Mouse (Mus musculus): ENCODE data around the gene Med27.
A peak's percentile ranks its signal among the peaks of the same experiment; 100 is the strongest.

Med27 gene

DNA sequence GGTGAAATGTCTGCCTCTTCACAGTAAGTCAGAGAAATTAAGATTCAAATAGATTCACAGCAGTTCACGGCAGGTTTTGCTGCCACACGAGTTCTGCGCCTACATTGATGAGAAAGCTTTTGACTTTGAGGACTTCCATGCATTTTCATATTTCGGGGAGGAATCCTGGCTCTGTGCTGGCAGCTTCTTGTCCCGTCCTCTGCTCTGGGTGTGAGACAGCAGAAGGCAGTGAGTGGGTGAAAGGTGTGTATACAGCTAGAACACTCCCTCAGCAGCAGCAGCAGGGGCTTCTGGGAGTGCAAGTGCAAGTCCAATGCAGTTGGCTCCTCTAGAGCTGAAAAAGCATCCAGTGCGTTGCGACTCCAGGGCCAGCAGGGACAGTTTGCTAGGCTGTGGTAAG lies 53.6 kb downstream of the Med27 start:
- no peak for DNase-seq

DNA sequence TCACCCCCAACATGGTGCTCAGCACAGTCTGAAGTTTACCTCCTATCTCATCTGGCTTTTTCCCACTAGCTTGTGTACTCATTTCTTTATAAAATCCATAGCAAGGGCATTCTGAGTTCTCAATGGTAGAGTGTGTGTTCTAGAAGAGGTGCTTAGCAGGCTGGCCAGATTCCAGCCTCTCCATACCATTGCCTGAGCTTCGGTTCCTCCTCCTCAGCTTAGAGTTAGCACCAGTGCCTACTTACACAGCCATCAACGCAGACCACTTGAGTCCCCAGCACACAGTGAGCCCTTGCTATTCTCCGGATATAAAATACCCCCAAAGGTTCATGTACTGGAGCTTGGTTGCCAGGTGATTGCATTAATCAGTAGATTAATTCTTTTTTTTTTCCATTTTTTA lies 54.2 kb downstream of the Med27 start:
- DNase-seq, result no peak

DNA sequence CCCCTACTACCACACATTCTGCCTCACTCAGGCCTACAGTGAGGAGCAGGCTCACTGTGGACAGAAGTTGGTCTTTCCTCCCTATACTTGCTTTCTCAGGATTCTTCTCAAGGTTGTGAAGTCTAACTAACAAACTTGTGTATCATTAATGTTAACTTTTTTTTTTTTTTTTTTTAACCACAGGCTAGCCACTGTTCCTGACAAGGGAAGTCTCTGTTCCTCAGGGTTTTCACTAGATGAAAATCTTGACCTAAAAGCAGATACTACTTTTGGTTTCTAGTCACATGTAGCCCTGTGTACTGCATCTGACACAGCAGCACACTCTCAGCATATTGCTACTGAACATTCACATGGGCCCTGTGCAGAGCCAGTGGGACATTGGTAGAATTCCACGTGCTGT lies 55.2 kb downstream of the Med27 start:
- DNase-seq, result no peak

DNA sequence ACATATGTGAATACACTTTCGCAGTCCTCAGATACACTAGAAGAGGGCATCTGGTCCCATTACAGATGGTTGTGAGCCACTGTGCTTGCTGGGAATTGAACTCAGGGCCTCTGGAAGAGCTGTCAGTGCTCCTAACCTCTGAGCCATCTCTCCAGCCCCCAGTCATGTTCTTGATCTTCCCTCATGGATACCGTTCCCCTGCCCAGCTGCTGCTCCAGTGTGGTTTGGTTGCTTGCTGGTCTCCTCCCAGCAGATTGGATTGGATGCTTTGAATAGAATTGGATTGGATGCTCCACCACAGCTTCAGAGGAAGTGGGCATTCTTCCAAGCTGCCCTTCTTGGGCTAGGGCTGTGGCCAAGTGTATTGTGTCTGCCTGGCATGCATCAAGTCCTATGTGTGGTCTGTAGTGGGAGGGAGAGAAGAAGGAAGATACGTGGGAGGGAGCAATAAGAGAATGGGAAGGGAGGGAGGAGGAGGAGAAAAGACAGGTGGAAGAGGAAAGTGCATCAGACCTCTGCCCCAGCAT lies 56.0 kb downstream of the Med27 start:
- peak; percentile 43 to 54 for DNase-seq

DNA sequence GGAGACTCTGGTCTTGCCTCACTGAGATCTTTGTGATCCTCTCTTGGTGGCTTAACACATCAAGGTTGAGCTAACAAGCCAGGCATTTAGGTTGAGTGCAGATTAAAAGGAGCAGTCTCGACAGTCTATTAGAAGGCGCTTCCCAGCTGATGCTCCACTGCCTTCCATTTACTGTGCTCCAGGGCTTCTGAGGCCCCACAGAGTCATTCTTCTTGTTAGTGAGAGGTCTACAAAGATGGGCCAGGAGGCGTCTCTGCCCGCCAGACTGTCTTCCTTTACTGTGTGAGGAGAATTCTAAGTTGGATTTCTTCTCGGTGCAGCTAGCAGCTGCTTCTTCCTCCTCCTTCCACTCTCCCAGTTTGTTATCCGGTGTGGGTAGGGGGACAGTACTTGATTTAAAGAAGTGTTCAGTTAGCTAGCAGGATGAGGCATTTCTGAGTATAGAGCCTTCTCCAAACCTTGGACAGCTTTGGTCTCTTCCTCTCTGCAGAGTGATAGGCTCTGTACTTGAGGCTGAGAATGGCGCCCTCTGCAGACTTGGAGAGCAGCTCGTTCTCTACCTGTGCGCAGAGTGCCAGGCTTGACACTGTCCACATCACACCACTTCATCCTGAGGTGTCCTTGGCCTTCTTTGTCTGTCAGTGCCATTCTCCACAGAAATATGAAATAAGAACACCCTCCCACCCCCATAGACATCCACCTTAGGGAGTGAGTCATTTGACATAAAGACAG lies 57.3 kb downstream of the Med27 start:
- DNase-seq, result no peak

DNA sequence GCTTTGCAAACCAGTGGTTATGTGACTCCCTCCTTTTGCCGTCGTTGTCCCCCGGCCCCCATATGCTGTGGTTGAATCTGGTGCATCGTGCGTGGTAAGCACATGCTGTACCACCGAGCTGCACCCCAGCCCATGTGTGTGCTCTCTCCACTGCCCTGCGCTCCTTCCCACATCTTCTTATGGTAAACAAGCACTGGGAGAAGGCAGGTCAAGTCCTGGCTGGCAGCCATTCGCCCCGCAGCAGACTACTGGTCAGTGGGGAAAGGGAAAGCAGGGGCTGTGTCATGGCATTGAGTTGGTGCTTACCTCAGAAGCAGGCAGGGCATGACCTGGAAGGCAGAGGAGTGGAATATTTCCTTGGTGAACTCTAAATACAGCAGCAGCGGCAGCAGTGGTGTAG lies 58.3 kb downstream of the Med27 start:
- peak; percentile 44 to 70 for DNase-seq

DNA sequence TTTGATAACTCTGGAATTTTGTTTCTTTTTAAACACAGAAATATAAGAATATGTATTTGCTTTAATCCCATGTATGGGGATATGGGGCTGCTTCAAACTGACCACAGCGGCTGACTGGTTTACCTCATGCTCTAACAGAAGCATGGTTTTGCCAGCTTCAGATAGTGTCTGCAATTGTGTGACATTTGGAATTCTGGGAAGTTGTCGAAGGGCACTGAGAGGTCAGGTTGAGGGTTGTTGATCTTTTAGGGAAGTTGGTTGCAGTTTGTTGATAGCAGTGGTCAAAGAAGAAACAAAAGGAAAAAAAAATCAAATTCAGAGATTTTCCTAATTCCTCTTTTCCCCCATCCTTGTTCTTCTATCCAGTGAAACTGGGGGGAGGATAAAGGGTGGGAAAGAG lies 59.2 kb downstream of the Med27 start:
- DNase-seq, result no peak

DNA sequence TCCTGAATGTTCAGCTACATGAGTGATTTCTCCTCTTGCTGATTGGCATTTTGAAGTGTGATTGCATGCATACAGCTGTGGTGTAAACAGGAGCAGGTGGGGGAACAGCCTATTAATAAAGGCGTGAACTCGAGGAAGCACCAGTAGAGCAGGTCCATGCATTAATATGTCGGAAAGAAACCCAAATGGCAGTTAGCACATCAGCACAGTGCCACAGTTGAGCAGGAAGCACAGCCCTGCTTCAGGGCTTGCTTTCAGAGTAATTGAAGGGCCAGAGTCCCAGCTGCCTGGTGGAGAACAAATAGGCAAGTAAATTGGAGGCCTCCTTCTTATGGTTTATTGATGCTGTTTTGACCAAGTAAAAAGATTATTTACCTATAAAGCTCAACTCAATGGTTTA lies 60.7 kb downstream of the Med27 start:
- no peak for DNase-seq

DNA sequence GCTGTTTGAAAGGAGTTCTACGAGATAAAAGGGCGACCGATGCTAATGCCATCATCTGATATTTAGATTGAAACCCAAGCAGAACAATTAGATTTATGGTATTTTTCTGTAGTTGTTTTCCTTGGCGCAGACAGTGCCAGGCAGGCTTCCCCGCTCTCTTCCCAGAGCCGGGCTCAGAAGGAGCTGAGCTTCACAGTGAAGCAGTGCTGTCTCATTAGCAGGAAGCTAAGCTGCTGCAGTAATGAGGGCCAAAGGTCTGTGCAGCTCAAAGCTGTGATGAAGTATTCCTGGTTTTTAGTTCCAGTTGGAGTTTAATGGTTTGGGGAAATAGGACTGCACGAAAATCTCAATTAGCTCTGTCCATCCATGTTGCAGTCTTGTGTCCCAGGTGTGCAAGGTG lies 61.1 kb downstream of the Med27 start:
- DNase-seq, result peak; percentile 37 to 66

DNA sequence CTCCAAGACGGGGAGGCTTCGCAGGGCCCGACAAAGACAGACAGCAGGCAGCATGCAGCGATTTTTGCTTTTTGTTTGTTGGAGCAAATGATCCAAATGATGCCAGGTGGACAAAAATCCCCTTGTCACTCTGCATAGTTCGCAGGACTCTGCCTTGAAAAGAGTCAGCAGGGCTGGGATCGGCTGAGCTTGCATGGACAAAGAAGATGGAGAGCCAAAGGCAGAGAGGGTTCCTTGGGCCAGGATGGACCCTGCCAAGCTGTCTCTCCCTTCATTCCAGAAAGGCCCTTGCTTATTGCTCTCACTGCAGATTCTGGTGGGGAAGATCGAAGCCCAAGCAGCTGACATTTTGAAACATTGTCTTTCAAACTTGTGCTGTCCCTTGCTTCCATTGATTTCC lies 64.3 kb downstream of the Med27 start:
- DNase-seq, result no peak

DNA sequence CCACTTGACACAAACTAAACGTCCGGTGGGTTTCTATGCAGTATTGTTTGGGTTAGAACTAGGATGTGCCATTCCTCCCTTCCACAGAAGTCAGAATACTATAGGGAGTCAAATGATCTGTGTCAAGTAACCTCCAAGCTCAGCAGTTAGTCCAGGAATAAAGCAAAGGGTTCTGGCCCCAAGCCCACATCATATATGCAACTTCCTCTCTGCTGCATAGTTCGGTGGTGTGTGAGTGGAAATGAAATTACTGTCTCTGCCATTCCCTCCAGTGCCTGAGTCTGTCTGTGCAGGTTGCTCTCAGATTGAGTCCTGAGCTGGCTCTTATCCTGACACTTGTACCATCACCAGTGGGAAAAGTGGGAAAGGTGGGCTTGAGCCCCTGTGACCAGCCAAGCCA lies 65.8 kb downstream of the Med27 start:
- no peak for DNase-seq

DNA sequence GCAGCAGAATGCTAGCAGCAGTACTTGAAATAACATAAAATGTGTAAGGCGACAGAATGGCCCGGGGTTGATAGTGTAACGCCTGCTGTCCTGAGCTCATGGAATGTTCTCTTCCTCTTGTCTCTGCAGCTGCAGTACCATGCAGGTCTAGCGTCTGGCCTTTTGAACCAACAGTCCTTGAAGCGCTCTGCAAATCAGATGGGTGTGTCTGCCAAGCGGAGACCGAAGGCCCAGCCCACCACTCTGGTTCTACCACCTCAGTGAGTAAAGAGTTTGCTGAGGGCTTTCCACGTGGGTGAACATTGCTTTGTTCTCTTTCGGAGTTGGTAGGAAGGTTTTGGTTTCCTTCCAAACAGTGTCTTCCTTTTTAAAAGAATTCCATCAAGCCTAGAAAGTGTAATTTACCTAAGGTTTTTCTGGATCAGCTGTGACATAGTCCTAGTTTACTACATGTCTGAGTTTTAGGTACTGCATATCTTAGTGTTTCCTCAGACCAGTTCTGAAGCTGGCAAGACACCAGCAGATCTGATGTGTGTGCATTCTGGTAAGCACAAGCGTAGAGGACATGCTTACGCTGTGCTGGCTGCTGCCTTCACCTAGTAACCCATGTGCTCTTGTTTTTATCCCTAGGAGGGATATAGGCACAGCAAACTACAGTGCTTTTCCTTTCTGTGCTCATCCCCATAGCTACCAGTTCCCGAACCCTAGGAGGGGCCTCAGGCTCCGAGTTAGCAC lies 66.8 kb downstream of the Med27 start:
- no peak for DNase-seq

DNA sequence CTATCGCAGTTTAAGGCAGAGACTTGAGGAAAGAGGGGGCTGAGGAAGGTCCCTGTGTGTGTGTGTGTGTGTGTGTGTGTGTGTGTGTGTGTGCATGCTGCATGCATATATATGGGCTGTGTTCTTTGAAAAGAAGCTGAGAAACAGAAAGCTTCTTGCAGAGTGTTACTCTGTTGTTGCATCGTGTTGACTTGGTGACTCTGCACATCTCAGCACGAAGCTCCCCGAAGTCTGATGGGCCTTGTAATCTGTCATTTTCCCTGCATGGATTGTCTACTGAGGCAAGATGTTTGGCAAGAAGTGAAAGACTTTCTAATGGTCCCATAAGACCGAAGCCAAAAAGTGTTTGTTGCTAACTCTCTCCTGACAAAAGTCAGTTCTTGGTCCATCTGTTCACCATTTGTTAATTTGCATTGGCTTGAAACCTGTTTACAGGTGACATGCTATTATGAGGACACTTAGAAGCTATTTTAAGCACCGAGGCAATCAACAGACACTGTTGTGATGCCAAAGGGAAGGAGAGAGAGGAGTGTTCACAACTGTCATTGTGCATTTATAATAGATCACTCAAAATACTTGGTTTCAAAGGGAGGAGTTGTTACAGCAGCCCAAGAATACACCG lies 68.3 kb downstream of the Med27 start:
- DNase-seq, result no peak

DNA sequence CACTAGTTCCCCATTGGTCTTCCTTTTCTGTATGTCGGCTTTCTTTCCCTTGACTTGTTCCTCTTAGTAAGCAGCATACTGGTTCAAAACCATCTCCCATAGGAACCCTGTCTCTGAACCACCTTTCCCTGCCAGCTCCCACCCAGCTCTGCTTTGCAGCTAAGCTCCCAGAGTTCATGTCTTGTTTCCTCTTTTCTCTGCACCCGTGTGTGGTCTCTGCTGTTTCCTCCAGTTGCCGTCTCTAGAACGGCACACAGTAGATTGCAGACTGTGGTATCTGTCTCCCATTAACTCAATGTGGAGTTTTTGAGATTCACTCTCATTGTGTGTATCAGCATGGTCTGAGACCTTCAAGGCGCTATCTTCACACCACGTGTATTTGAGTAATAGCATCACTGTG lies 71.9 kb downstream of the Med27 start:
- no peak for DNase-seq

DNA sequence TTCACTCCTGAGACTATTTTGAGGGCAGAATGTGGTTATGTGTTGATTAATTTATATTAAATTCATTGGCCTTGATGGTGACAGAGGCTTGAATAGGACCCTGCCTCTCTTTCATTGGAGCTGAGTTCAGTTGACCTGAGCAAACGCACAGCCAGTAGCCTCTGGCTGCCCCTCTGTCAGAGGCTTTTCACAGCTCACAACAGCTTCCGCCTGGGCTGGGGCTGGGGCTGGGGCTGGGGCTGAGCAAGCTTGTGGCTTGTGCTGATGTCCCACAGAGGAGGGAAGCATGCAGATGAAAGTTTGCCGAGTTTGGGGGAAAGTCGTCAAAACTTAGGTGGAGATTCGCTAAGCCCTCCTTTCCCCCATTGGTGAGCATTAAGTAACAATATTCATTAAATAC lies 72.8 kb downstream of the Med27 start:
- DNase-seq, result no peak

DNA sequence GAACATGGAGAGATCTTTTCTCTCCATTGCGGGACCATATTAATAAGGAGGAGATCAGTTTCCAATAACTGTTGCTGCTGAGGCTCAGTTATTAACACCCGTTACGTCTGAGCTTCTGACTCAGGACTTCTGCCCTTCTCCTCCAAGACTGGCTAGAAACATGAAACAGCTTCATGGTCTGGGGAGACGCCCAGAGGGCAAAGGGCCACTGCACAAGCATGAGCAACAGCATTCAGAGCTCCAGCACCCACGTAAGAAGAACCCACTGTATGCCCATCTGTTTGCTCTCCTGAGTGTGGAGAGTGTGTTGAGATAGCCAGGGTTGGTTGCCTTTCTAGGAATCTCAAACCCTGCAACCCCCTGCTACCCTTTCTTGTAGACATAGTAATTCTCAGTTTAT lies 73.3 kb downstream of the Med27 start:
- DNase-seq, result peak; percentile 55 to 71

DNA sequence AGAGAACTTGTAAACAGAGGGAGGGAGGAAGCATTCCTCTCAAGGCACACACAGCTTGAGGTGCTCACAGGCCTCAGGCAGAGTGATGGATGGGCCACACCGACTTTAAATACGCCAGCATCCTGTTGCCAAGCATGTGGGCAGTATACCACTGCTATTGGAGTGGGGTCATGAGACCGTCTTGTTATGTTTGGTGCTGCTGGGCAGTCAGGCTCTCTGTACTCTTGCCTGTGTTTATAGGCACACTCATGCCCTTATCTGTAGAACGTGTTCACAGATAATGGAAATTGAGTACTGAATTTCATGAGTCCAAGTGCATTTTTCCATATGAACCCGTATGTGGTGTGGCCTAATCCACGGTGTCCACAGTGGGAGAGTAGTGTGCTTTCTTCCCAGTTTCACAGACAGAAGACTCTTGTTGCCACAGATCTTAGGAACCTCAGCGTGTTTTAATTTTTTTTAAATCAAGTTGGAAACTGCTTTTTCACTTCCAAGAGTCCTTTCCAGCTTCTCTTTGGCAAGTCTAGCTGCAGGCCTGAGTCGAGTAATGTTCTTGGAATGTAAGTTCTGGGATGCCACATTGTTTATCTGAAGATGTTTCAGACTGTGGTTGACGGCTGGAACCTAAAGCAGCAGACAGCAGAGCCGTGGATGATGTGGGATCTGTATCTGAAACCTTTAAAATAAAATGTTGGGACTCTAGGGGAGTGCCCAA lies 75.7 kb downstream of the Med27 start:
- DNase-seq, result no peak

DNA sequence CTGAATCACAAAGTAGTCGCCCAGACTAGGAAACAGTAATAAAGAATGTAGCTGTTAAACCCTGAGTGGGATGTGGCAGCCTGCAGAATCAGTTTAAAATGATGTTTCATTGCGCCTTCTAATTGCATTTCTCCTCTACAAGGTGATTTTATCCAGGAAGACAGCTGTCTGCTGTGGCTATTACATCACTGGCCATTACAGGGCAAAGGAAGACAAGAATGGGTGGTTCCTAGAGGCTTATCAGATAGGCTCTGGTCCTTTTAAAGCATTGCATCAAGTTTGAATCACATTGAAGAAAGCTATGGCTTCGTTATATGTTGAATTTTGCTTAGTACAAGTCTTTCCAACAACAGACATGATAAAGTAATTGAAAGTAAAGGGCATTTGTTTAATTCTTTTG lies 76.4 kb downstream of the Med27 start:
- no peak for DNase-seq

DNA sequence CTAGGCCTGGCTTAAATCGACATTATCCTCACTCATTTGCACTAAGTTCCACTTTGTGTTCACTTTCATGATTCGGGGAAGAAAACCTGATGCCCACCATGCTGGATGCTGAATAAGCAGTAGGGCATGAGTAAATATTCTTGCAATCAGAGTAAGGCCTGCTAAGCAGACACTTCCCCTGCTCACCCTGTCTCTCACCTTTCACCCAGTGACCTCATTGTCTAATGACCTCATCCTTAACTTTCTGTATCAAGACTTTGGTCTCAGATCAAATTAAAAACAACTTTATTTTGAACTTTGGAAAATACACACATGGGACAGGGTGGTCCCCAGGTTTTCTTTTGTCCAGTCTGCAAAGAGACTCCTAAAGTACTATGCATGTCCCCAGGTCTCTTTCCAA lies 78.8 kb downstream of the Med27 start:
- DNase-seq, result no peak

DNA sequence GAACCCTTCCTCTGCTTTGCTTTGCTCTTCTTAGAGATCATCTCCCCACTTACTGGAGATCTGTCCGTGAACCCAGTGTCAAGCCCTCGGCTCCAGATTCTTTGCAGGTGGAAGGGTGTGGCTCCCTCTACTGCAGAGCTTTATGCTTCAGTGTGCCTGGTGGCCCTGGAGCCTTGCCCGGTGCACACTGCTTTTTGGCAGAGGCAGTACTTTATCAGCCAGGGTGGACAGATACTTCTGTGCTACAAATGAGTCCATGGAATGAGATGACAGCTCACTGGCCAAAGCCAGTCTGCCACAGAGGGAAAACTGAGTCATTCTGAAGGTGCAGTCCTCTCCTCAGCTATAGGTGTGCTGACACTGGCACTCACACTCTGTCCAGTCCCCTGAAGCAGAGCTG lies 80.1 kb downstream of the Med27 start:
- peak in 1 of 2 experiments; percentile 29 for DNase-seq

DNA sequence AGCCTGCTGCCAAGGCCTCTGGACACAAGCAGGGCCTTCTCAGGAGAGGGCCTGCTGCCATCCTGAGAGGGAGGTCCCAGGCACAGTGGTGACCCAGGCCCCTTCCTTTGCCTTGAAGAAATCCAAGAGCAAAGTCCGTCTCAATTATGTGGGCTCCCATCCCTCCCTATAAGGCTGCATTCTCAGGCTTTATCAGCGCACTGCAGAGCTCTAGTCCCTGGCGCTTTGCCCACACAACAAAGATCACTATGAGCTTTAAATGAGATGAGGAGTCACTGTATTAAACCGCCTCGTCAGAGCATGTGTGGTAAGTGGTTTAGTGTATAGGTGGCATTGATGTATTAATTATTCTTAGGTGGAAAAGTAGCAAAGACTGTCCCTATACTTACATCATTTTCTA lies 85.9 kb downstream of the Med27 start:
- DNase-seq, result no peak

DNA sequence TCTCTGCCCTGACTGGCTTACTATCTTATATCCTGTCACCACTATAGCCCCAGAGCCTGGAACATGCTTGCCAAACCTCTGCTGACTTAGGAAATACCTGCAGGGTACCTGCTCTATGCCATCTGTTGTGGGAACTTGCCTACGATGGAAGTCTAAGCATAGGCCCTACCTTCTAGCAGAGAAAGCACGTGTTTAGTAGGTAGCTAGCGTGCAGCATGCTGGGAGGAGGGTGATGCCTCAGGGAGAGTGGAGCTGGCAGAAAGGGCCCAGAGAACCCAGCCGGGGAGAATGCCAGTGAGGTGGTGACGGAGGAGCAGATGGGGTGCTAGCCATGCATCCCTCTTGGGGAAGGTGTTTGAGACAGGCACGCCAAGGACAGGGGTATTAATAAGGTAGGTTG lies 89.8 kb downstream of the Med27 start:
- DNase-seq, result no peak

DNA sequence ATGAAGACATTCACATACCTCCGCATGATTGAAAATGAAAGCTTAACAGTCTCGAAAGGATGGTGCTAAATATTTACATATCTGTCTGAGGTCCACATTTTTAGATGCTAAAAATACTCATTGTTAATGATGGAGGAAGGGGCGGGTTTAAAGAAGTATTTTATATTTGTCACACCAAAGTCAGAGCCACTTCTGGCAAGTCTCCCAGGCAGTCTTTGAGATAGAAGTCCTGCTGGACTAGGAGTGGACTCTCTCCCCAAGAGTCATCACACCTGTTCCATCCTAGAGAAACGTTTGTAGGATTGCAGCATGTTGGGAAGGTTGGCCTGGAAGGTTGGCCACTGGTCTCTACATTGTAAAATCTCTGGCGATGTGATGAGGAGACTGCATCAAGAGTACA lies 90.5 kb downstream of the Med27 start:
- no peak for DNase-seq
